Mouse (Mus musculus) testis, adult 2 months (tissue): ENCODE data around the gene Suclg1. TPM values are rescaled to one million over a fixed set of nuclear protein-coding genes. Genes with fewer than 3 reads are reported as not detected.

ENCODE experiments used
- H3K27ac ChIP-seq: fragments of 200-500 bp; 2 replicates; pipeline ENCODE4 v1.5.1; 2012; ENCODE audit warnings: low read depth, low read length; ENCODE audit not compliant: control insufficient read depth, insufficient read depth
- H3K27me3 ChIP-seq: fragments of 200-500 bp; 2 replicates; pipeline ENCODE4 v1.6.1; 2012; ENCODE audit warnings: mild to moderate bottlenecking, low read length, moderate library complexity; ENCODE audit not compliant: control insufficient read depth, insufficient read depth
- H3K36me3 ChIP-seq: fragments of 200-500 bp; 2 replicates; pipeline ENCODE4 v1.6.1; 2012; ENCODE audit warnings: mild to moderate bottlenecking, low read length; ENCODE audit not compliant: control insufficient read depth, insufficient read depth
- H3K4me1 ChIP-seq: fragments of 200-500 bp; 2 replicates; pipeline ENCODE4 v1.6.1; 2012; ENCODE audit warnings: low read length; ENCODE audit not compliant: control insufficient read depth, insufficient read depth
- H3K4me3 ChIP-seq: fragments of 200-500 bp; 2 replicates; pipeline ENCODE4 v1.5.1; 2012; ENCODE audit warnings: low read depth, mild to moderate bottlenecking, low read length, moderate library complexity, mixed read lengths; ENCODE audit not compliant: control insufficient read depth
- CTCF ChIP-seq: fragments of 200-500 bp; IDR thresholded peaks from 2 replicates; pipeline ENCODE4 v1.5.1; 2012; ENCODE audit warnings: low read depth, mild to moderate bottlenecking, inconsistent platforms, low read length, moderate library complexity; ENCODE audit not compliant: control insufficient read depth, insufficient read depth, insufficient replicate concordance
- POLR2A ChIP-seq: fragments of 200-500 bp; IDR thresholded peaks from 2 replicates; pipeline ENCODE4 v1.6.1; 2012; ENCODE audit warnings: low read depth, mild to moderate bottlenecking, inconsistent platforms, low read length, moderate library complexity; ENCODE audit not compliant: control insufficient read depth
- polyA plus RNA-seq: library from polyadenylated mRNA; depleted of rRNA; stranded (reverse); fragments of >200 nt; gene quantifications from 2 replicates; pipeline ENCODE4 v1.2.3, GENCODE M21; 2012

Suclg1 gene
- polyA plus RNA-seq, 1 experiment, result 112 TPM

DNA sequence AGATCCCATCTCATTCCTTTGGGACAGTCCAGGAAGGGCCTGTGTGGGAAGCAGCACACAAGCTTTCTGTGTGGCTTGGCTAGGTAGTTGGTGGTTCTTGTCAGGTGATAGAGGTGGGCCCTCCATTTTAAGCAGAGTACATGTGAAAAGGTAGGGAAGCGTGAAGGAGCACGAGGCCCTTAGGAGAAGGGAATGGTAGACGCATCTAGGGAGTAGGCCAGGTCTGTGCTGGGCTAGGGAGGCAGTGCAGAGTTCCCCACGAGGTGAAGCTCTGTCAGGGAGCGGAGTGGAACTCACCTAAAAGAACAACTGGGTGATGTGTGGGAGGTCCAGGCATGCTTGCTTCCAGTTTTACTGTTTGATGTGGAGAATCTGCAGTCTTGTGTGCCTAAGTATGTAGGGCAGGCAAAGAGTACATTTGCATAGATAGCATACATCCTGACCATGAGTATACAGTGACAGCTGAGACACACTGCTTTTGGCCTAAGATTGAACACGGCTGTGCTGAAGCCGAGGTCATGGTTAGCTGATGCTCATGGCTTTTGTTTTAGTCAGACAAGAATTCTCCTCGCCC is 19.6 kb downstream of the Suclg1 start:
- Histone ChIP-seq H3K4me1 (peaks cover 3% of the 10 kb centered on the region), H3K4me3 (no peak overlapping the region), H3K27ac (no peak overlapping the region), H3K27me3 (no peaks in the 10 kb centered on the region), H3K36me3 (no peaks in the 10 kb centered on the region; the same call in none of the 2 replicates)
- no peak for TF ChIP-seq POLR2A
- no peak for TF ChIP-seq CTCF

GRCm38 (mm10) chr6:73269374-73269773 is 21.2 kb downstream of the Suclg1 start:
- Histone ChIP-seq H3K36me3 (no peaks in the 10 kb centered on the region; the same call in none of the 2 replicates), H3K4me3 (no peak overlapping the region), H3K27me3 (no peaks in the 10 kb centered on the region), H3K27ac (no peak overlapping the region), H3K4me1 (peaks cover 3% of the 10 kb centered on the region)
- TF ChIP-seq POLR2A, result no peak
- no peak for TF ChIP-seq CTCF

- Histone ChIP-seq H3K36me3 (no peaks in the 10 kb centered on the region; the same call in none of the 2 replicates), H3K27ac (no peak overlapping the region), H3K4me1 (no peaks in the 10 kb centered on the region), H3K4me3 (no peak overlapping the region), H3K27me3 (no peaks in the 10 kb centered on the region)
- no peak for TF ChIP-seq CTCF
- TF ChIP-seq POLR2A, result no peak
Observed at GRCm38 (mm10) chr6:73271546-73272091, 23.4 kb downstream of the Suclg1 start.

GRCm38 (mm10) chr6:73275002-73275401 is 26.8 kb downstream of the Suclg1 start:
- TF ChIP-seq POLR2A (no peak), CTCF (no peak)
- Histone ChIP-seq H3K4me3 (no peak overlapping the region), H3K4me1 (no peaks in the 10 kb centered on the region), H3K27ac (no peak overlapping the region), H3K27me3 (no peaks in the 10 kb centered on the region), H3K36me3 (no peaks in the 10 kb centered on the region; the same call in 1 of the 2 replicates)

DNA sequence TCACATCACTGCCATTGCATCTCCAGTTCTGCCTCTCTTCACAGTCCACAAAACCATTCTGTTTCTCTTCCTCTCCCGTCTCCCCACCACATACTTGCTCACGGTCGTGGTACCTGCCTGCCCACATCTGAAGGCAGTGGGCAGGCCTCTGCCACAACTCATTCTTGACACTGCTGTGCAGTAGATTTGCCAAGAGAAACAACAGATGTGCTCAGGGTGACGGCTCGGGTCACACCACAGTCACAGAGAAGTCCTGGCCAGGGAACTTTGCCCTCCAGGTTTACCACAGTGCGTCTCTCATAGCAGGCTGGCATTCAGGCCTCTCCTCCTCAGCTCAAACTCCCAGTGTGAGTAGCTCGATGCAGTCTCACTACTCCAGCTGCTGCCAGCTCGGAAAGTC is 31.5 kb downstream of the Suclg1 start:
- Histone ChIP-seq H3K4me3 (no peak overlapping the region), H3K4me1 (no peaks in the 10 kb centered on the region), H3K36me3 (no peaks in the 10 kb centered on the region; the same call in 1 of the 2 replicates), H3K27me3 (no peaks in the 10 kb centered on the region), H3K27ac (no peak overlapping the region)
- TF ChIP-seq CTCF (no peak), POLR2A (no peak)

DNA sequence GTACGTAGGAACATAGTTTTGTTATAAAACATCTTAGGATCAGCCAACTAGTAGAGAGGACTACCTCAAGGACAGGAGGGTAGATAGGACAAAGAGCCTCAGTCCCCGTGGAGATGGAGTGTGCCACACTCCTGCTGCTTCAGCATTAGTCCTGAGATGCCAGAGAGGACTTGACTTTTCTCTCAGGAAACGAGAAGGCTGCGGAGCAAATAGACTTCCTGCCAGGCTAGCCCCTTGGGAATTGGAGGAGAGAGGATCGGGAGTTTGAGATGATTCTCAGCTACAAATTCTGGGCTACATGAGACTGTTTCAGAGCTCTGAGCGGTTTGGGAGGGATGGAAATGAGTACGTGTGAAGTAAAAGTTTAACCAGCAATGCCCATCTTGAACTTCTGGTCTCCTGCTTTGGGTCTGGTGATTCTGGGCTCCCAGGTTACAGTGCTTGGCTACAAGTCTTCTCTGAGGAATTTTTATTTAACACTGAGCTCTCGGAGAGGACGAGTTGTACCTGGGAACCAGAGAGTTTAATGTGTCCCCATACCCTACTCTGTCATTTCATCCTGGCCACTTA is 32.4 kb downstream of the Suclg1 start:
- Histone ChIP-seq H3K27ac (no peak overlapping the region), H3K4me1 (no peaks in the 10 kb centered on the region), H3K36me3 (no peaks in the 10 kb centered on the region; the same call in 1 of the 2 replicates), H3K4me3 (no peak overlapping the region), H3K27me3 (no peaks in the 10 kb centered on the region)
- no peak for TF ChIP-seq POLR2A
- no peak for TF ChIP-seq CTCF

GRCm38 (mm10) chr6:73286326-73286725 is 38.1 kb downstream of the Suclg1 start:
- H3K27ac ChIP-seq, result no peak overlapping the region
- no peaks in the 10 kb centered on the region for H3K36me3 ChIP-seq
- no peaks in the 10 kb centered on the region for H3K27me3 ChIP-seq
- TF ChIP-seq POLR2A, result no peak
- TF ChIP-seq CTCF, result no peak
- H3K4me3 ChIP-seq, result no peak overlapping the region
- no peaks in the 10 kb centered on the region for H3K4me1 ChIP-seq
